Mouse (Mus musculus): ENCODE measurements around the gene Pctp. TPM values are rescaled to one million over a fixed set of nuclear protein-coding genes. Genes with fewer than 3 reads are reported as not detected.

Gene Pctp
- polyA plus RNA-seq, 1 experiment from 2014 or later = 0.90 TPM

DNA sequence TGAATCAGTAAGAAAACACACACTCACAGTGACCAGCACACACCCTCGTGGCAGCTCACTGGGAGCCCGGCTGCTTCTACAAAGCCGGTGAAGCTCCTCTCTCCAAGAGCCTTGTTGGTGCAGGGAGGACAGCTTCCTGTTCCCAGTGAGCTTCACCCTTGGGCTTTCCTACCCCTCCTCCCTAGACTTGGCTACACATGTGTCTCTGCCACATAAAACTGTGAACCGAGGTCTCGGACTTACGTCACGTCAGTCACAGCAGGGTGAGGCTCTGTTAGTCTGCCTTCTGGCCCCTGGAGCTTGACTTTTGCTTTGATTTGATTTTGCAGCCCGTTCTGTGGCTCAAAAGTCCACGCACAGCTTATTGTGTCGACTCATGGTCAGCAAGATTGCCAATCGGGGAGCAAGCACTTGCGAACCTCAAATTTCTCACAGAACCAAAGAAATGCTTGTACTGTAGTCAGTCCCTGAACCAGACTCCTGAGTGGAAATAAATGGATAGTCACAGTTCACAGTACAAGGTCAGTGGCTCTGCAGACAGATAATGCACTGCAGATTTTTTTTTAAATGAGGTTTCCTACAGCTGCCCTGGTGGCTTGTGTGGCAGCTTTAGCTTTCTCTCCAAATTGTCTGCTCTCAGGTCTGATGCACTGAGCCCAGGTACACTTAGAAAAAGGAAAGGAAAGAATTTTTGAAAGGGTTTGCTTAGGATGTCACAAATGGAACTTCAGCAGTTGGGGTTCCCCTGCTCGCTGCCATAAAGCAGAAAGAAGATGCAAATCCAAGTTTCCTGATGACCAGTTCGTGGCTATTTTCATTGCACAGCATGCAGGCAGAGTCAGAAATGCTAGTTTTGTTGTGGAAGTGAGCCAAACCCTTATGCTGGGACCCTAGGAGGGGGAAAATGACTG, 23.5 kb upstream of the Pctp start:
- no peak overlapping the region for H3K27ac ChIP-seq (ENCODE audit: low read depth, low read length)
- H3K9me3 ChIP-seq (ENCODE audit: control insufficient read depth, low read length) = no peaks in the 10 kb centered on the region
- H3K4me3 ChIP-seq (ENCODE audit: low read depth, low read length) = no peak overlapping the region
- WGBS = 67% methylated on average over 14 of the region's 14 CpGs
- no peak overlapping the region for H3K9ac ChIP-seq (replicated peaks; ENCODE audit: low read depth, low read length)
- no peak overlapping the region for H3K4me2 ChIP-seq (ENCODE audit: low read depth, low read length)
- no peak for ATAC-seq (ENCODE audit: low read depth)
- no peaks in the 10 kb centered on the region for H3K36me3 ChIP-seq (ENCODE audit: control insufficient read depth, insufficient read depth, low read length)
- H3K4me1 ChIP-seq (ENCODE audit: control insufficient read depth, insufficient read depth, low read length) = no peaks in the 10 kb centered on the region; the same call in 1 of the 2 replicates
- H3K27me3 ChIP-seq (ENCODE audit: control insufficient read depth, insufficient read depth, low read length) = no peaks in the 10 kb centered on the region

DNA sequence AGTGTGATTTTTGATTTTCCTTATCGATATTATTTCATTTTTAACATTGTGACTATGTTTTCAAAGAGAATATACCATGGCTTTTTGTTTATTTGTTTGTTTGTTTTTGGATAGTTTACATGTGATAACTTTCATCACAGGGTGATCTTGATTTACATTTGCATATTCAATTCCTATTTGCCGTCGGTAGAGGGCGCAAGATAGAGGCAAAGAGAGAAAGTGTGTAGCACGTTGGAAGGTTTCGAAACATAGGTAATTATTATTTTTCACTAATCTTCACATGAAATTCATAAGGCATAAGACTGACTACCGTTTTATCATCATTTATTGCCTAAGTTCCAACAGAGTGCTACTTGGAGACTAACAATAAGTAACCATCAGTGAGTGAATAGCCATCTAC, 16.5 kb upstream of the Pctp start:
- Histone ChIP-seq H3K9me3 (ENCODE audit: control insufficient read depth, low read length) (no peaks in the 10 kb centered on the region), H3K36me3 (ENCODE audit: control insufficient read depth, insufficient read depth, low read length) (no peaks in the 10 kb centered on the region), H3K4me1 (ENCODE audit: control insufficient read depth, insufficient read depth, low read length) (no peaks in the 10 kb centered on the region), H3K27ac (ENCODE audit: low read depth, low read length) (no peak overlapping the region), H3K9ac (replicated peaks; ENCODE audit: low read depth, low read length) (no peak overlapping the region), H3K4me3 (ENCODE audit: low read depth, low read length) (no peak overlapping the region), H3K27me3 (ENCODE audit: control insufficient read depth, insufficient read depth, low read length) (no peaks in the 10 kb centered on the region), H3K4me2 (ENCODE audit: low read depth, low read length) (no peak overlapping the region)
- 19% methylated on average over 7 of the region's 7 CpGs for WGBS
- no peak for ATAC-seq (ENCODE audit: low read depth)

DNA sequence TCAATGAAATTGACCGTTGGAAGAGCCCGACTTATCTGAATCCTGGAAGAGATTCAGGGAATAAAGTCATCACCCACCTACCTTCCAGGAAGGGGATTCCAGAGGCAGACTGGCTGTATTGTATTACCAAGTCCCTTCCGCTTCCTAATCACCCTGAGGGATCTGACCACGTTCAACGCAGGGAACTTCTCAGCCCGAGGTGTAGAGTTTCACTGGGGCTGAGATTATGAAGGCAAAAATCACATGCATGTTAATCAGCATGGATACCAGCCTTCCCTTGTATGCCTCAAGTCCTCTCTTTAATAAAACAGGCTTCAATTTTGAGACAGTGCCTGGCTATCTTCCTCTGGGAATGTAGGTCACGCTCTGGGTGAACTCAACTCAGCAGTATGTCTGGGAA, 12.6 kb upstream of the Pctp start:
- H3K36me3 ChIP-seq (ENCODE audit: control insufficient read depth, insufficient read depth, low read length) = no peaks in the 10 kb centered on the region
- 81% methylated on average over 7 of the region's 7 CpGs for WGBS
- no peak overlapping the region for H3K4me3 ChIP-seq (ENCODE audit: low read depth, low read length)
- no peak overlapping the region for H3K9ac ChIP-seq (replicated peaks; ENCODE audit: low read depth, low read length)
- ATAC-seq (ENCODE audit: low read depth) = no peak
- H3K9me3 ChIP-seq (ENCODE audit: control insufficient read depth, low read length) = no peaks in the 10 kb centered on the region
- H3K27me3 ChIP-seq (ENCODE audit: control insufficient read depth, insufficient read depth, low read length) = no peaks in the 10 kb centered on the region
- no peak overlapping the region for H3K27ac ChIP-seq (ENCODE audit: low read depth, low read length)
- H3K4me2 ChIP-seq (ENCODE audit: low read depth, low read length) = no peak overlapping the region
- H3K4me1 ChIP-seq (ENCODE audit: control insufficient read depth, insufficient read depth, low read length) = no peaks in the 10 kb centered on the region

DNA sequence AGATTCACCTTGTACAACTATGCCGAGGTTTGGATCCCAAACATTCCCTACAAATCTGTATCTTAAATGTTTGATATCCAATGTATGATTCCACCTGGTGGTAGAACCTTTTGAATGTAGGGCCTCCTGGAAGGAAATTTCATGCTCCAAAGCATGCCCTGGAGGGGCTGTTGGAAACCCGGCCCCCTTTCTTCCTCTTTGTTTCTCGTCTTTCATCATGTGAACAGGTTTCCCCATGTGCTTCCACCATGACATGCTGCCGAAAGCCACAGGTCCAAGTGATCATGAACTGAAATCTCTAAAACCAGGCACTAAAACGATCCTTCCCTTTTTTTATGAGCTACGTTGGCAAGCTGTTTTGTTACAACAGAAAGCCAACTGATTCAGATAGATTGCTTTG, 11.0 kb upstream of the Pctp start:
- Histone ChIP-seq H3K4me2 (ENCODE audit: low read depth, low read length) (no peak overlapping the region), H3K27me3 (ENCODE audit: control insufficient read depth, insufficient read depth, low read length) (no peaks in the 10 kb centered on the region; the same call in 1 of the 2 replicates)
- 84% methylated on average over 6 of the region's 6 CpGs for WGBS

DNA sequence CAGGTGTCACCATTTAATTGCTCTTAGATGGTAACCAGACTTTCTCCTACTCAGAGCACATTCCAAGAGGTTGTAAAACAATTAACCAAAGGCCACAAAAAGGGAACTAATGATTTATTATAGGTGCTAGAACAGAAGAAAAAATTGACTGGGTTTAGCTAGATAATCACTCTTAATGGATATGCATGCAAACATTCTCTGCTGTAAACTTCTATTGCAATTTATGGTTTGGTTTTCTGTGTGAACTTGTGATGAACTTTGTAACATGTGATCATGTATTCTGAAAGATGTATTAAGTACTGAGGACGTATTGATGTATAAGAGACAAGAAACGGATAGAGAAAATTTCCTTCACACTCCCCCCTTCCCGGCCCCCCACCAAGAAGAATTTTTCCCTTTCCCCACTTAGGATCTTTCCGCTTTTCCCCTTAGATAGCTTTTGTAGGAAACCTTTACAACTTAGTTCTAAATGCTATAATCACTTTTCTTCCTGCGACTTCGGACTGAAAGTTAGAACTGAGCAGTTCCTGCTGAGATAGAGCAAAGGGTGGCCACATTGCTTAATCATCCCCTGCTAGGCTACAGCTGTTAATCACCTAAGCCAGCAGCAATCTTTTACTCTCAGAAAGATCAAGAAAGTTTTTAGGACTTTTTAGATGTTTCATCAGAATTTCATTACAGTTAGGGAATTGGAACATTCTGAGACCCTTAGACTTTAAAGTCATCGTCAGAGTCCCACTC, 5.3 kb upstream of the Pctp start:
- Histone ChIP-seq H3K27me3 (ENCODE audit: control insufficient read depth, insufficient read depth, low read length) (no peaks in the 10 kb centered on the region; the same call in 1 of the 2 replicates), H3K36me3 (ENCODE audit: control insufficient read depth, insufficient read depth, low read length) (no peaks in the 10 kb centered on the region), H3K4me1 (ENCODE audit: control insufficient read depth, insufficient read depth, low read length) (no peaks in the 10 kb centered on the region), H3K4me3 (ENCODE audit: low read depth, low read length) (no peak overlapping the region), H3K4me2 (ENCODE audit: low read depth, low read length) (no peak overlapping the region), H3K27ac (ENCODE audit: low read depth, low read length) (no peak overlapping the region), H3K9me3 (ENCODE audit: control insufficient read depth, low read length) (no peaks in the 10 kb centered on the region), H3K9ac (replicated peaks; ENCODE audit: low read depth, low read length) (no peak overlapping the region)
- 21% methylated on average over 7 of the region's 7 CpGs for WGBS
- ATAC-seq (ENCODE audit: low read depth) = no peak

More for the DNA sequence above, 11.0 kb upstream of the Pctp start:
- Histone ChIP-seq H3K9ac (replicated peaks; ENCODE audit: low read depth, low read length) (no peak overlapping the region), H3K4me1 (ENCODE audit: control insufficient read depth, insufficient read depth, low read length) (no peaks in the 10 kb centered on the region), H3K9me3 (ENCODE audit: control insufficient read depth, low read length) (no peaks in the 10 kb centered on the region), H3K4me3 (ENCODE audit: low read depth, low read length) (no peak overlapping the region), H3K27ac (ENCODE audit: low read depth, low read length) (no peak overlapping the region), H3K36me3 (ENCODE audit: control insufficient read depth, insufficient read depth, low read length) (no peaks in the 10 kb centered on the region)
- ATAC-seq (ENCODE audit: low read depth) = no peak

DNA sequence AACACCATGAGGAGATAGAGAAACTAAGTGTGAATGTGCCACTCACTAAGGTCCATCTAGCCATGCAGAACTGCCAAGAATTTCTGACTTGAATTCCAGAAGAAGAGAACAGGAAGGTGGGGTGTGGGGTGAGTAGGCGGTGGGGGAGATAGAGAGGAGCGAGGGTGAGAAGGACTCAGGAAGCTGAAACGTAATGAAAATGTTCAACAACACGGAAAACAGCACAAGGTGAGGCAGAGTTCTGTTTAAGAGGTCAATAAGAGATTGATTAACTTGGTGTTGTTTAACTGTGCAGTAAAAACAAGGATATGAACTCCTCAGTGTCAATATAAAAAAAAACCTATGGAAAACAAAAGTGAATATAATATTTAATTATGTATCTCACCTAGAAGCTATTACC, 3.4 kb upstream of the Pctp start:
- H3K9me3 ChIP-seq (ENCODE audit: control insufficient read depth, low read length) = no peaks in the 10 kb centered on the region
- no peak overlapping the region for H3K4me2 ChIP-seq (ENCODE audit: low read depth, low read length)
- no peak for ATAC-seq (ENCODE audit: low read depth)
- 0 out of 2 replicates have a peak, but pooled peaks cover 2% of the 10 kb centered on the region for H3K4me1 ChIP-seq (ENCODE audit: control insufficient read depth, insufficient read depth, low read length)
- H3K36me3 ChIP-seq (ENCODE audit: control insufficient read depth, insufficient read depth, low read length) = no peaks in the 10 kb centered on the region
- H3K27ac ChIP-seq (ENCODE audit: low read depth, low read length) = no peak overlapping the region
- no peaks in the 10 kb centered on the region; the same call in 1 of the 2 replicates for H3K27me3 ChIP-seq (ENCODE audit: control insufficient read depth, insufficient read depth, low read length)
- H3K9ac ChIP-seq (replicated peaks; ENCODE audit: low read depth, low read length) = no peak overlapping the region
- WGBS = 73% methylated on average over 4 of the region's 4 CpGs
- H3K4me3 ChIP-seq (ENCODE audit: low read depth, low read length) = no peak overlapping the region

DNA sequence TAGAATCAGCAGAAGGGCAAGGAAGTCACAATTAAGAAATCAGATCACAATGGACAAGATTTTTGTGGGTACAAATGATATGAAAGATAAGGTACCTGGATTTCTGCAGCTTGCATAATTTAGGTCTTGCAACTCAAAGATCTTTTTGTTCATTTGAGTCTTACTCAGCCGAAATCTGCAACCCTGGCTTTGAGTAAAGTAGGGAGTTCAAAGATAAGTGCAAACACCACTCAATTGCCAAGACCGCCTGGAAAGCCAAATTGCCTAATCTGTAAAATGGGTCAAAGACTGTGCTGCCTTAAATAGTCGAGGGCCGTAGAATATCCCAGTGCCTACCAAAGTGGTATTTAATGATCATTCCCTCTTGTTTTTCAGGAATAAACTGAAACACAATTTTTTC, 692 bp upstream of the Pctp start:
- H3K4me2 ChIP-seq (ENCODE audit: low read depth, low read length) = no peak overlapping the region
- no peak overlapping the region for H3K9ac ChIP-seq (replicated peaks; ENCODE audit: low read depth, low read length)
- 92% methylated on average over 4 of the region's 4 CpGs for WGBS
- no peak overlapping the region for H3K27ac ChIP-seq (ENCODE audit: low read depth, low read length)
- no peak for ATAC-seq (ENCODE audit: low read depth)
- no peaks in the 10 kb centered on the region for H3K9me3 ChIP-seq (ENCODE audit: control insufficient read depth, low read length)
- 0 out of 2 replicates have a peak, but pooled peaks cover 2% of the 10 kb centered on the region for H3K4me1 ChIP-seq (ENCODE audit: control insufficient read depth, insufficient read depth, low read length)
- no peaks in the 10 kb centered on the region for H3K36me3 ChIP-seq (ENCODE audit: control insufficient read depth, insufficient read depth, low read length)
- no peak overlapping the region for H3K4me3 ChIP-seq (ENCODE audit: low read depth, low read length)
- no peaks in the 10 kb centered on the region for H3K27me3 ChIP-seq (ENCODE audit: control insufficient read depth, insufficient read depth, low read length)

DNA sequence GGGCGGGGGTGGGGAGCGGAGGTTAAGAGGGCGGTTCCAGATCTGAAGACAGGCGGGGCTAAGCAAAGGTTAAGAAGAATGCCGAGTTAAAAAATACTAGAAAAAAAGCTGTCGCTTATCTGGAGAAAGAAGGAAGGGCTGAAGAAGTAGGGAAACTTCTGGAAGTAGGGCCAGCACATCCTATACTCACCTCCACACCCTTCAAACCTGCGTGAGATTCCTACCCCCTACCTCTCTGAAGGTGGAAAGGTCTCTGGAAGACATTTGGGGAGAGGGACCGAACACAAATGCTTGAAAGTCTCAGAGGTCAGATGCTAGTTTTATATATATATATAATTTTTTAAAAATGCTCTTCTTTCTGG, 274 bp upstream of the Pctp start:
- 13% methylated on average over 8 of the region's 8 CpGs for WGBS
- 0 out of 2 replicates have a peak, but pooled peaks cover 2% of the 10 kb centered on the region for H3K4me1 ChIP-seq (ENCODE audit: control insufficient read depth, insufficient read depth, low read length)
- ATAC-seq (ENCODE audit: low read depth) = no peak; the same call in 1 of the 2 replicates
- peak overlapping the region; percentile 70 for H3K4me2 ChIP-seq (ENCODE audit: low read depth, low read length)
- H3K4me3 ChIP-seq (ENCODE audit: low read depth, low read length) = peak overlapping the region; percentile 35
- no peak overlapping the region for H3K27ac ChIP-seq (ENCODE audit: low read depth, low read length)
- no peaks in the 10 kb centered on the region for H3K36me3 ChIP-seq (ENCODE audit: control insufficient read depth, insufficient read depth, low read length)
- H3K9ac ChIP-seq (replicated peaks; ENCODE audit: low read depth, low read length) = no peak overlapping the region
- H3K27me3 ChIP-seq (ENCODE audit: control insufficient read depth, insufficient read depth, low read length) = no peaks in the 10 kb centered on the region
- no peaks in the 10 kb centered on the region for H3K9me3 ChIP-seq (ENCODE audit: control insufficient read depth, low read length)

Data from neural tube, embryonic 14.5 days (tissue).